Mouse (Mus musculus): ENCODE data around the gene Tac1. TPM values are rescaled to one million over a fixed set of nuclear protein-coding genes. Genes with fewer than 3 reads are reported as not detected.
"Not testable (repeated sequence)": the region's sequence is repeated elsewhere in the genome, so short reads cannot be mapped to it uniquely, and the experiment has no call there.

The Tac1 gene
- polyA plus RNA-seq, 1 experiment from 2014 or later, result 237 TPM

GRCm38 (mm10) chr6:7613676-7614075, 59.0 kb downstream of the Tac1 start:
- not testable (repeated sequence) for H3K4me3 ChIP-seq (replicated peaks); H3K4me1 ChIP-seq; ATAC-seq (ENCODE audit: low FRiP score); H3K4me2 ChIP-seq; H3K27ac ChIP-seq (replicated peaks); H3K36me3 ChIP-seq; H3K9me3 ChIP-seq (replicated peaks); H3K27me3 ChIP-seq (replicated peaks); H3K9ac ChIP-seq (replicated peaks)
- WGBS, result 92% methylated on average over 19 of the region's 19 CpGs

Other genes with a start within 250 kb of the Tac1 start
- gene Asns, start 138.4 kb downstream of the Tac1 start, polyA plus RNA-seq (2015; fragmentation: Nextera tagmentation; extraction: Ambion mirVana), result 108 and 114 TPM in 2 replicates